Mouse (Mus musculus) midbrain, embryonic 11.5 days (tissue): ENCODE results near the gene Dkc1. TPM values are rescaled to one million over a fixed set of nuclear protein-coding genes. Genes with fewer than 3 reads are reported as not detected.
"Not testable (repeated sequence)": the region's sequence is repeated elsewhere in the genome, so short reads cannot be mapped to it uniquely, and the experiment has no call there.

ENCODE experiments used
- ATAC-seq: fragments of 200-750 bp; cut with Nextera tagmentation; 2 replicates; pipeline ENCODE4 v1.8.0; 2017; ENCODE audit warnings: moderate TSS enrichment, moderate library complexity; ENCODE audit not compliant: low FRiP score
- DNase-seq: peaks from one replicate; pipeline ENCODE4 v3.0.0; 2015; ENCODE audit warnings: low spot score; ENCODE audit errors: missing footprints
- H3K27ac ChIP-seq: fragments of 300-500 bp; sonication (generic); 2 replicates; pipeline ENCODE4 v1.5.1; 2014; ENCODE audit warnings: low read depth, low read length
- H3K27me3 ChIP-seq: fragments of 300-500 bp; sonication (generic); 2 replicates; pipeline ENCODE4 v1.6.1; 2014; ENCODE audit warnings: mild to moderate bottlenecking, low read length, moderate library complexity, mixed read lengths; ENCODE audit not compliant: control insufficient read depth, insufficient read depth
- H3K36me3 ChIP-seq: fragments of 300-500 bp; sonication (generic); 2 replicates; pipeline ENCODE4 v1.6.1; 2014; ENCODE audit warnings: mild to moderate bottlenecking, low read length, moderate library complexity, mixed read lengths; ENCODE audit not compliant: control insufficient read depth, insufficient read depth
- H3K4me1 ChIP-seq: fragments of 300-500 bp; sonication (generic); 2 replicates; pipeline ENCODE4 v1.6.1; 2014; ENCODE audit warnings: low read length; ENCODE audit not compliant: control insufficient read depth, insufficient read depth
- H3K4me2 ChIP-seq: fragments of 300-500 bp; sonication (generic); 2 replicates; pipeline ENCODE4 v1.6.1; 2014; ENCODE audit warnings: mild to moderate bottlenecking, moderate library complexity
- H3K4me3 ChIP-seq: fragments of 300-500 bp; sonication (generic); 2 replicates; pipeline ENCODE4 v1.5.1; 2014; ENCODE audit warnings: low read depth, low read length
- H3K9ac ChIP-seq: fragments of 300-500 bp; sonication (generic); 2 replicates; pipeline ENCODE4 v1.6.1; 2014; ENCODE audit warnings: low read length
- H3K9me3 ChIP-seq: fragments of 300-500 bp; sonication (generic); 2 replicates; pipeline ENCODE4 v1.6.1; 2016; ENCODE audit warnings: low read length; ENCODE audit not compliant: control insufficient read depth
- WGBS: fragments of 180-500 bp; shearing (Covaris S2); extraction: QIAGEN DNeasy Blood & Tissue Kit; methylation state at CpG from one replicate; pipeline ENCODE4 v1.1.7; 2014; 5-methylcytosine and 5-hydroxymethylcytosine counted together
- polyA plus RNA-seq: library from polyadenylated mRNA; unstranded; fragments of >200 nt; fragmentation: Nextera tagmentation; extraction: Ambion mirVana; gene quantifications from 2 replicates; pipeline ENCODE4 v1.2.1, GENCODE M21; 2014

Gene Dkc1
- polyA plus RNA-seq, 1 experiment from 2014 or later: 119 TPM

- DNase-seq: no peak
- no peak for ATAC-seq
- H3K4me2 ChIP-seq: no peak overlapping the region
- no peak overlapping the region for H3K9ac ChIP-seq
- no peak overlapping the region for H3K4me3 ChIP-seq
- H3K4me1 ChIP-seq: no peaks in the 10 kb centered on the region
- no peaks in the 10 kb centered on the region for H3K36me3 ChIP-seq
- no peak overlapping the region for H3K27ac ChIP-seq
- no peaks in the 10 kb centered on the region for H3K27me3 ChIP-seq
- no peaks in the 10 kb centered on the region for H3K9me3 ChIP-seq
These were observed 41.3 kb downstream of the Dkc1 start for GRCm38 (mm10) chrX:75136938-75137337.

- H3K9me3 ChIP-seq: no peaks in the 10 kb centered on the region
- no peaks in the 10 kb centered on the region for H3K36me3 ChIP-seq
- no peak overlapping the region for H3K4me3 ChIP-seq
- H3K27ac ChIP-seq: no peak overlapping the region
- DNase-seq (no peak), ATAC-seq (no peak)
- no peak overlapping the region for H3K4me2 ChIP-seq
- H3K27me3 ChIP-seq: no peaks in the 10 kb centered on the region
- 91% methylated on average over 2 of the region's 2 CpGs for WGBS
- no peak overlapping the region for H3K9ac ChIP-seq
- H3K4me1 ChIP-seq: no peaks in the 10 kb centered on the region
These were observed 42.1 kb downstream of the Dkc1 start for GRCm38 (mm10) chrX:75137729-75138128.

- no peak for ATAC-seq
- H3K9ac ChIP-seq: no peak overlapping the region
- no peaks in the 10 kb centered on the region for H3K36me3 ChIP-seq
- WGBS: 93% methylated on average over 2 of the region's 2 CpGs
- DNase-seq: no peak
- no peak overlapping the region for H3K4me3 ChIP-seq
- no peak overlapping the region for H3K4me2 ChIP-seq
- H3K4me1 ChIP-seq: no peaks in the 10 kb centered on the region
- H3K9me3 ChIP-seq: no peaks in the 10 kb centered on the region
- no peak overlapping the region for H3K27ac ChIP-seq
- H3K27me3 ChIP-seq: no peaks in the 10 kb centered on the region
These were observed 42.5 kb downstream of the Dkc1 start for GRCm38 (mm10) chrX:75138182-75138581.

- not testable (repeated sequence) for H3K9me3 ChIP-seq, H3K27me3 ChIP-seq, H3K27ac ChIP-seq, H3K4me1 ChIP-seq, H3K36me3 ChIP-seq, DNase-seq
- peak; percentile 71 for ATAC-seq
- Histone ChIP-seq H3K9ac (0 out of 2 replicates have a peak overlapping the region, but pooled peaks have one; percentile 40), H3K4me2 (peak overlapping the region; percentile 42), H3K4me3 (peak overlapping the region; percentile 29)
- WGBS: 12% methylated on average over 8 of the region's 42 CpGs
These were observed 47.5 kb downstream of the Dkc1 start for GRCm38 (mm10) chrX:75143124-75143555.

GRCm38 (mm10) chrX:75148414-75148813 lies 52.8 kb downstream of the Dkc1 start:
- no peaks in the 10 kb centered on the region for H3K27me3 ChIP-seq
- no peak for ATAC-seq
- DNase-seq: no peak
- no peaks in the 10 kb centered on the region for H3K4me1 ChIP-seq
- WGBS: 83% methylated on average over 4 of the region's 4 CpGs
- H3K36me3 ChIP-seq: no peaks in the 10 kb centered on the region
- H3K4me2 ChIP-seq: no peak overlapping the region
- no peak overlapping the region for H3K27ac ChIP-seq
- H3K4me3 ChIP-seq: no peak overlapping the region
- H3K9me3 ChIP-seq: no peaks in the 10 kb centered on the region
- no peak overlapping the region for H3K9ac ChIP-seq

GRCm38 (mm10) chrX:75150304-75150703 lies 54.6 kb downstream of the Dkc1 start:
- ATAC-seq (no peak), DNase-seq (no peak)
- 80% methylated on average over 2 of the region's 2 CpGs for WGBS
- Histone ChIP-seq H3K4me3 (no peak overlapping the region), H3K4me1 (no peaks in the 10 kb centered on the region), H3K27ac (no peak overlapping the region), H3K9ac (no peak overlapping the region), H3K9me3 (no peaks in the 10 kb centered on the region), H3K27me3 (no peaks in the 10 kb centered on the region), H3K4me2 (no peak overlapping the region), H3K36me3 (no peaks in the 10 kb centered on the region)

GRCm38 (mm10) chrX:75152249-75152648 lies 56.6 kb downstream of the Dkc1 start:
- ATAC-seq: no peak
- no peaks in the 10 kb centered on the region for H3K27me3 ChIP-seq
- no peak overlapping the region for H3K27ac ChIP-seq
- DNase-seq: no peak
- H3K4me3 ChIP-seq: no peak overlapping the region
- H3K4me2 ChIP-seq: no peak overlapping the region
- WGBS: 62% methylated on average over 1 of the region's 1 CpGs
- H3K36me3 ChIP-seq: no peaks in the 10 kb centered on the region
- no peaks in the 10 kb centered on the region for H3K9me3 ChIP-seq
- no peak overlapping the region for H3K9ac ChIP-seq
- H3K4me1 ChIP-seq: no peaks in the 10 kb centered on the region

GRCm38 (mm10) chrX:75155576-75156243 lies 60.1 kb downstream of the Dkc1 start:
- Histone ChIP-seq H3K27me3 (no peaks in the 10 kb centered on the region), H3K4me2 (peak overlapping the region; percentile 43), H3K4me3 (peak overlapping the region; percentile 29), H3K9ac (peak overlapping the region; percentile 49), H3K36me3 (no peaks in the 10 kb centered on the region), H3K4me1 (no peaks in the 10 kb centered on the region), H3K9me3 (no peaks in the 10 kb centered on the region), H3K27ac (no peak overlapping the region)
- peak; percentile 95 for ATAC-seq
- WGBS: 34% methylated on average over 20 of the region's 49 CpGs
- peak; percentile 89 for DNase-seq
